Mouse (Mus musculus) lung, adult 2 months (tissue): Measurements from ENCODE around the gene Tlcd2.

Experiments used
- CTCF ChIP-seq: fragments of 200-500 bp; IDR thresholded peaks from 2 replicates; pipeline ENCODE4 v1.5.1; 2011; ENCODE audit warnings: mild to moderate bottlenecking, low read length, control low read depth; ENCODE audit not compliant: insufficient read depth
- POLR2A ChIP-seq: fragments of 200-500 bp; IDR thresholded peaks from 2 replicates; pipeline ENCODE4 v1.6.1; 2011; ENCODE audit warnings: low read depth, mild to moderate bottlenecking, control low read depth, low read length, borderline replicate concordance; ENCODE audit errors: extremely low read depth

DNA sequence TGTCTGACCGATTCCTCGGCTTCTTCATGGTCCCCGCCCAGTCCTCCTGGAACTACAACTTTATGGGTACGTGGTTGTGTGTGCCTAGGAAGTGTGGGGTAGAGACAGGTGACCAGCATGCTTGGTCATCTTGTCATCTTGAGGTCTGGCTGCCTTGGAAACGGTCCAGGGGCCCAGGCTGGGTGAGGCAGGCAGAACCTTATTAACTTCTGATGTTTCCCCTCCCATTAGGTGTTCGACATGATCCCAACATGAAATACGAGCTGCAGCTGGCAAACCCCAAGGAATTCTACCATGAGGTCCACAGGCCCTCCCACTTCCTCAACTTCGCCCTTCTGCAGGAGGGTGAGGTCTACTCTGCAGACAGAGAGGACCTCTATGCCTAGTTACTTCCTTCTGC lies 47.4 kb downstream of the Tlcd2 start:
- TF ChIP-seq POLR2A, result no peak
- TF ChIP-seq CTCF, result no peak
